Mouse (Mus musculus): ENCODE measurements around the gene Srpr. TPM values are rescaled to one million over a fixed set of nuclear protein-coding genes. Genes with fewer than 3 reads are reported as not detected.

The Srpr gene
- polyA plus RNA-seq, 1 experiment from 2014 or later, result 112 TPM

DNA sequence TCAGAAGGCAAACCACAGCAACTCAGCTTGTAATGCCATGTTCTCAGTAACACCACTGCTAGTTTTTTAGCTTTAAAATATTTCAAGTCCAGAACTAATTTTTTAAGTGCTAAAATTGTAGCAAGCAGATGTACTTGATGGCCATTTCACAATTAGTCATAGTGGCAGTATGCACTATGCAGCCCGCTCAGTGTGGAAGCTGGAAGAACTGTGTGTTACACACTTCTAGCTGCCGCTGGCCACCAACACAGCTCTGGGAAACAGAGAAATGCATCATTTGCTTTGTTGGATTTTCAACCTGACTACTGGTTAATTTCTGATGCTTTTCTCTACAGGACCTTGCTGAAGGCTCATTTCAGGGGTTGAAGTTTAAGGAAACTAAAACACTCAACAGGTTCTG lies 47.4 kb downstream of the Srpr start:
- WGBS, result 98% methylated on average over 2 of the region's 2 CpGs
- no peaks in the 10 kb centered on the region for H3K27me3 ChIP-seq (ENCODE audit: control insufficient read depth, insufficient read depth, low read length)
- H3K9ac ChIP-seq (replicated peaks; ENCODE audit: low read length), result no peak overlapping the region
- H3K9me3 ChIP-seq (replicated peaks; ENCODE audit: control insufficient read depth, low read length), result no peaks in the 10 kb centered on the region
- no peaks in the 10 kb centered on the region for H3K36me3 ChIP-seq (replicated peaks; ENCODE audit: control insufficient read depth, insufficient read depth, low read depth, low read length)
- H3K27ac ChIP-seq (replicated peaks; ENCODE audit: low read depth, low read length), result no peak overlapping the region
- no peak for DNase-seq (ENCODE audit: low spot score)
- no peaks in the 10 kb centered on the region for H3K4me1 ChIP-seq (ENCODE audit: control insufficient read depth, insufficient read depth, low read length)
- no peak overlapping the region for H3K4me3 ChIP-seq (ENCODE audit: low read depth, low read length)
- no peak for ATAC-seq (replicated peaks; ENCODE audit: insufficient number of reproducible peaks, low FRiP score, low TSS enrichment, low read depth)
- no peak overlapping the region for H3K4me2 ChIP-seq (ENCODE audit: low read depth, low read length)

GRCm38 (mm10) chr9:35249476-35249875 lies 49.5 kb downstream of the Srpr start:
- Histone ChIP-seq H3K9ac (replicated peaks; ENCODE audit: low read length) (no peak overlapping the region), H3K4me2 (ENCODE audit: low read depth, low read length) (no peak overlapping the region), H3K27ac (replicated peaks; ENCODE audit: low read depth, low read length) (no peak overlapping the region), H3K4me1 (ENCODE audit: control insufficient read depth, insufficient read depth, low read length) (no peaks in the 10 kb centered on the region), H3K36me3 (replicated peaks; ENCODE audit: control insufficient read depth, insufficient read depth, low read depth, low read length) (no peaks in the 10 kb centered on the region), H3K27me3 (ENCODE audit: control insufficient read depth, insufficient read depth, low read length) (no peaks in the 10 kb centered on the region), H3K9me3 (replicated peaks; ENCODE audit: control insufficient read depth, low read length) (no peaks in the 10 kb centered on the region), H3K4me3 (ENCODE audit: low read depth, low read length) (no peak overlapping the region)
- no peak for DNase-seq (ENCODE audit: low spot score)
- no peak for ATAC-seq (replicated peaks; ENCODE audit: insufficient number of reproducible peaks, low FRiP score, low TSS enrichment, low read depth)

GRCm38 (mm10) chr9:35257365-35257764 lies 57.4 kb downstream of the Srpr start:
- 90% methylated on average over 7 of the region's 7 CpGs for WGBS
- DNase-seq (ENCODE audit: low spot score) (no peak), ATAC-seq (replicated peaks; ENCODE audit: insufficient number of reproducible peaks, low FRiP score, low TSS enrichment, low read depth) (no peak)
- no peak overlapping the region for H3K4me2 ChIP-seq (ENCODE audit: low read depth, low read length)
- no peaks in the 10 kb centered on the region for H3K27me3 ChIP-seq (ENCODE audit: control insufficient read depth, insufficient read depth, low read length)
- no peak overlapping the region for H3K9ac ChIP-seq (replicated peaks; ENCODE audit: low read length)
- no peaks in the 10 kb centered on the region for H3K4me1 ChIP-seq (ENCODE audit: control insufficient read depth, insufficient read depth, low read length)
- no peak overlapping the region for H3K27ac ChIP-seq (replicated peaks; ENCODE audit: low read depth, low read length)
- H3K9me3 ChIP-seq (replicated peaks; ENCODE audit: control insufficient read depth, low read length), result no peaks in the 10 kb centered on the region
- H3K4me3 ChIP-seq (ENCODE audit: low read depth, low read length), result no peak overlapping the region
- no peaks in the 10 kb centered on the region for H3K36me3 ChIP-seq (replicated peaks; ENCODE audit: control insufficient read depth, insufficient read depth, low read depth, low read length)

DNA sequence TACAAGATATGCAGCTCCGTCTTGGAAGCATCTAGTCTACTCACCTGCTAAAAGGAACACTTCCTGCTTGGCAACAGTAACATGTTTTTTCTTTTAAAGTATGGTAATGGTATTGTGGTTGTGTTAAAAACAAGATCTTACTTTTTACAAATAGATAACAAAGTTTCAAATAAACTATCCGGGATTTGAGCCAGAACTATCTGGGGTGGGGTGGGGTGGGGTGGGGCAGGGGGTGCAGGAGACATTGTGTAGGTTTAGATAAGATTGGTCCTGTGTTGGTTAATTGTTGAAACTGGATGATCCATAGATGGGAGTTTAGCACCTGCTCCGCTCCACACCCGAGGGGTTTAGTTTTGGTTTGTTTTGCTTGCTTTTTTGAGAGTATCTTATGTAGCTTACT lies 62.4 kb downstream of the Srpr start:
- Histone ChIP-seq H3K9me3 (replicated peaks; ENCODE audit: control insufficient read depth, low read length) (no peaks in the 10 kb centered on the region), H3K4me2 (ENCODE audit: low read depth, low read length) (no peak overlapping the region), H3K36me3 (replicated peaks; ENCODE audit: control insufficient read depth, insufficient read depth, low read depth, low read length) (no peaks in the 10 kb centered on the region), H3K4me3 (ENCODE audit: low read depth, low read length) (no peak overlapping the region), H3K27me3 (ENCODE audit: control insufficient read depth, insufficient read depth, low read length) (no peaks in the 10 kb centered on the region), H3K27ac (replicated peaks; ENCODE audit: low read depth, low read length) (no peak overlapping the region), H3K4me1 (ENCODE audit: control insufficient read depth, insufficient read depth, low read length) (no peaks in the 10 kb centered on the region), H3K9ac (replicated peaks; ENCODE audit: low read length) (no peak overlapping the region)
- DNase-seq (ENCODE audit: low spot score), result no peak
- ATAC-seq (replicated peaks; ENCODE audit: insufficient number of reproducible peaks, low FRiP score, low TSS enrichment, low read depth), result no peak
- WGBS, result 77% methylated on average over 4 of the region's 4 CpGs

DNA sequence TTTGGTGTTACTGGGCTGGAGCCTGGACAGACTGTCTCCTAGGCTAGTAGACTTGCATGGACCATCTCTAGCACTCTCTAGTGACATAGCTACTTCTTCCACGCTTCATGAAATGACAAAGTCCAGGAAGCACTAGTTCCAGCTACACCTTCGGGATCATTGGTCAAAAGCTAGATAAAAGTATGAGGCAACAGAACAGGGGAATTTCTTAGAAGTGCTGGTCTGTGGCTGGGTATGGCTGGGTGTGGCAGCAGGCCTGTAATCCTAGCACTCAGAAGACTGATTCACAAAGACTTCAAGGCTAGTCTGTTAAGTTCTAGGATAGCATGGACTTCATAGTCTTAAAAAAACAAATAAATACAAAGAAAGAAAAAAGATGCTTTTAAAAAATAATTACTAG lies 63.5 kb downstream of the Srpr start:
- H3K9me3 ChIP-seq (replicated peaks; ENCODE audit: control insufficient read depth, low read length), result no peaks in the 10 kb centered on the region
- H3K4me3 ChIP-seq (ENCODE audit: low read depth, low read length), result no peak overlapping the region
- no peaks in the 10 kb centered on the region for H3K27me3 ChIP-seq (ENCODE audit: control insufficient read depth, insufficient read depth, low read length)
- no peaks in the 10 kb centered on the region for H3K36me3 ChIP-seq (replicated peaks; ENCODE audit: control insufficient read depth, insufficient read depth, low read depth, low read length)
- H3K27ac ChIP-seq (replicated peaks; ENCODE audit: low read depth, low read length), result no peak overlapping the region
- ATAC-seq (replicated peaks; ENCODE audit: insufficient number of reproducible peaks, low FRiP score, low TSS enrichment, low read depth) (no peak), DNase-seq (ENCODE audit: low spot score) (no peak)
- H3K9ac ChIP-seq (replicated peaks; ENCODE audit: low read length), result no peak overlapping the region
- WGBS, result 92% methylated on average over 2 of the region's 2 CpGs
- no peak overlapping the region for H3K4me2 ChIP-seq (ENCODE audit: low read depth, low read length)
- H3K4me1 ChIP-seq (ENCODE audit: control insufficient read depth, insufficient read depth, low read length), result no peaks in the 10 kb centered on the region

GRCm38 (mm10) chr9:35264509-35264908 lies 64.5 kb downstream of the Srpr start:
- ATAC-seq (replicated peaks; ENCODE audit: insufficient number of reproducible peaks, low FRiP score, low TSS enrichment, low read depth) (no peak), DNase-seq (ENCODE audit: low spot score) (no peak)
- Histone ChIP-seq H3K9me3 (replicated peaks; ENCODE audit: control insufficient read depth, low read length) (no peaks in the 10 kb centered on the region), H3K36me3 (replicated peaks; ENCODE audit: control insufficient read depth, insufficient read depth, low read depth, low read length) (no peaks in the 10 kb centered on the region), H3K4me3 (ENCODE audit: low read depth, low read length) (no peak overlapping the region), H3K27ac (replicated peaks; ENCODE audit: low read depth, low read length) (no peak overlapping the region), H3K27me3 (ENCODE audit: control insufficient read depth, insufficient read depth, low read length) (no peaks in the 10 kb centered on the region), H3K4me2 (ENCODE audit: low read depth, low read length) (no peak overlapping the region), H3K9ac (replicated peaks; ENCODE audit: low read length) (no peak overlapping the region), H3K4me1 (ENCODE audit: control insufficient read depth, insufficient read depth, low read length) (no peaks in the 10 kb centered on the region)
- 85% methylated on average over 3 of the region's 3 CpGs for WGBS

GRCm38 (mm10) chr9:35267146-35267975 lies 67.4 kb downstream of the Srpr start, which contains the start of the genes Fam118b and Rpusd4:
Gene Fam118b (minus strand): TSS chr9:35267805.
Gene Rpusd4 (plus strand): TSS chr9:35267865.
- H3K4me2 ChIP-seq (ENCODE audit: low read depth, low read length), result peak within 1 kb of the TSS; percentile 81
- peak within 1 kb of the TSS; percentile 83 for H3K9ac ChIP-seq (replicated peaks; ENCODE audit: low read length)
- H3K4me3 ChIP-seq (ENCODE audit: low read depth, low read length), result peak within 1 kb of the TSS; percentile 78
- DNase-seq (ENCODE audit: low spot score), result peak; percentile 94
- under 1% methylated on average over 59 of the region's 62 CpGs for WGBS
- no peaks in the 10 kb centered on the region for H3K9me3 ChIP-seq (replicated peaks; ENCODE audit: control insufficient read depth, low read length)
- ATAC-seq (replicated peaks; ENCODE audit: insufficient number of reproducible peaks, low FRiP score, low TSS enrichment, low read depth), result peak; percentile 95
- no peak within 1 kb of the TSS; the same call in 1 of the 2 replicates for H3K27ac ChIP-seq (replicated peaks; ENCODE audit: low read depth, low read length)
- H3K36me3 ChIP-seq (replicated peaks; ENCODE audit: control insufficient read depth, insufficient read depth, low read depth, low read length), result no peaks in the 10 kb centered on the region; the same call in 1 of the 2 replicates
- no peaks in the 10 kb centered on the region for H3K4me1 ChIP-seq (ENCODE audit: control insufficient read depth, insufficient read depth, low read length)
- no peaks in the 10 kb centered on the region for H3K27me3 ChIP-seq (ENCODE audit: control insufficient read depth, insufficient read depth, low read length)

DNA sequence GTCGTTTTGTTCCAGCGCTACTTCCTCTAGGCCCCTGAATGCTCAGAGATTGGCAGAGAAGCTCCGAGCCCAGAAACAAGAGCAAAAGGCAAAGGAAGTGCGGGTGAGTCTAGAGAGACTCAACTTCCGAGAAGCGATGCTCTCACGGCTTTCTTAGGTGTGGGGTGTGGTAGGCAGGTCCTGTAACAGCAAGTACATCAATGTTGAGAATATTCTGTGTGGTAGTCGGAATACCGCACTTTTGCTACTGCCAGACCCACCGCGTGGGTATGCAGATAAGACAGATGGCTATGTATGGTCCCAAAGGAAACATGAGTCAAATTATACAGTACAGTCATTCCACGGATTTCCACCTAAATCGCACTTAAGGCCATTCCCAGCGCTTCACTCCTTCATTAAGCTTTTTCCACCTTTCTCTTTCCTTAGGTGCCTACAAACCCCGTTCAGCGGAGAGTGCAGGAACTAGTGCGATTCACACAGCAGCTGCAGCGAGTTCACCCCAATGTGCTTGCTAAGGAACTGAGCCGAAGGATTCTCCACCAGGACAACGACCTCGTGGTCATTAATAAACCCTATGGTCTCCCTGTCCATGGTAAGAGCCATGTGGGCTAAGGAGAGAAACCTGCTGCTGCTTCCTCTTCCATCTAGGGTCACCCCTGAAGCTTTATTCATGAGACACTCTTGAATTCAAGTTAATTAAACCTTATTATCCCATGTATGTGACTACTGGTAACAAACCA lies 68.2 kb downstream of the Srpr start:
- H3K9me3 ChIP-seq (replicated peaks; ENCODE audit: control insufficient read depth, low read length), result no peaks in the 10 kb centered on the region
- H3K36me3 ChIP-seq (replicated peaks; ENCODE audit: control insufficient read depth, insufficient read depth, low read depth, low read length), result peaks cover 2% of the 10 kb centered on the region
- WGBS, result 2% methylated on average over 21 of the region's 21 CpGs
- H3K9ac ChIP-seq (replicated peaks; ENCODE audit: low read length), result peak overlapping the region; percentile 83
- no peak overlapping the region; the same call in 1 of the 2 replicates for H3K27ac ChIP-seq (replicated peaks; ENCODE audit: low read depth, low read length)
- DNase-seq (ENCODE audit: low spot score) (peak; percentile 3), ATAC-seq (replicated peaks; ENCODE audit: insufficient number of reproducible peaks, low FRiP score, low TSS enrichment, low read depth) (peak; percentile 66)
- no peaks in the 10 kb centered on the region for H3K27me3 ChIP-seq (ENCODE audit: control insufficient read depth, insufficient read depth, low read length)
- H3K4me1 ChIP-seq (ENCODE audit: control insufficient read depth, insufficient read depth, low read length), result no peaks in the 10 kb centered on the region
- peak overlapping the region; percentile 72 for H3K4me2 ChIP-seq (ENCODE audit: low read depth, low read length)
- H3K4me3 ChIP-seq (ENCODE audit: low read depth, low read length), result peak overlapping the region; percentile 78

Measured in embryonic facial prominence, embryonic 11.5 days (tissue).